Mouse (Mus musculus): ENCODE measurements around the gene Dmrt3. TPM values are rescaled to one million over a fixed set of nuclear protein-coding genes. Genes with fewer than 3 reads are reported as not detected.

Gene Dmrt3
- polyA plus RNA-seq, 1 experiment from 2014 or later, result 1.0 TPM

DNA sequence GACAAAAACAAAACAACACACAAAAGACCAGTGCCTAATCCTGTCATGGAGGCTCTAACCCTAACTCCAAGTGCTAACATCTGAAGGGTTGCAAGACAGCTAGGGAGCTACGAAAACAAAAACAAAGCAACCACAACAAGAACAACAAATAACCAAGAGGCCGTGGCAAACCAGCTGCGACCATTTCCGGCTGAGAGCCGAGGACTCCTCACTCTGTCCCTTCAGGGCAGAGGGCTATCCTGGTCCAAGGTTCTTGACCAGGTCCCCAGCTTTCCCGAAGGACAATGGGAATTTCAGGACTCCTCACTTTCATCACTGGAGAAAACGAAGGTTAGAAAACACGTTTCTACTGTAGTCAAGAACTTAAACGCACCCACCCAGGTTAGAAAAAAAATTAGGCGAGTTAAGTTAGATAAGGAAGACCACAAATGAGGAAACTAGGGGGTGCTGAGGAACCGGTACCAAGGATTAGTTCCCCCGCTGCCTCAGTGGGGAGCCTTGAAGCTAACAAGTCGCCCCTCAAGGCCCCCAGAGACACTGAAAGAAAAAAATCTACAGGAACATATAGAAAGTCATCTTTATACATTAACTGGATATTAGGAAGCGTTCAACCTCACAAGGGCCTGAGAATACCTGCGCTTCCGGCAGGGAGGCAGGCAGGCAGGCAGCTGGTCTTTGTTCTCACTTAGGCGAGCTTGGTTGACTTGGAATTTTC is 60.6 kb downstream of the Dmrt3 start:
- H3K27me3 ChIP-seq, result peaks cover 98% of the 10 kb centered on the region
- WGBS, result 2% methylated on average over 17 of the region's 17 CpGs
- no peak for ATAC-seq (ENCODE audit: low FRiP score, low read depth)
- H3K4me2 ChIP-seq (replicated peaks), result no peak overlapping the region
- H3K4me1 ChIP-seq, result peaks cover 24% of the 10 kb centered on the region
- no peak overlapping the region for H3K9ac ChIP-seq (replicated peaks)
- H3K9me3 ChIP-seq, result no peaks in the 10 kb centered on the region
- no peak overlapping the region for H3K4me3 ChIP-seq
- no peaks in the 10 kb centered on the region for H3K36me3 ChIP-seq
- no peak overlapping the region for H3K27ac ChIP-seq (replicated peaks)

DNA sequence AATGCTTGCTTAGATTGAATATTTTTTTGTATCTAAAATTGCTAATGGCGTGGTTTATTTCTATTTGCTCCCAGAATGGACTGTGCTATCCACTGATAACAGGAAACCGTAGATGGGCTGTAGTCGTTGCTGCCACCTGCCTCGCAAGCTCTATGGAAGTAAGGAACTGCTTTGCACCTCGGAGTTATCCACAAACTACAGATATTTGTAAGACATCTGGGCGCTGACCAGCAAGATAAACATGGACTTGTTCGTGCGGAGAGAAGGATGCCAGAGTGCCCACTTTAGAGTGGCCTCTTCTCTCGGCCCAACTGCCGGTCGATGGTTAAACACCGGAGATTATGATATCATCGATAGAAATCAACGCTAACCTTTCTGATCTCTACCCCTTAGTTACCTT is 61.6 kb downstream of the Dmrt3 start:
- Histone ChIP-seq H3K9ac (replicated peaks) (no peak overlapping the region), H3K27ac (replicated peaks) (no peak overlapping the region), H3K4me3 (peak overlapping the region; percentile 47), H3K27me3 (peaks cover 98% of the 10 kb centered on the region), H3K9me3 (no peaks in the 10 kb centered on the region), H3K4me1 (peaks cover 22% of the 10 kb centered on the region), H3K36me3 (no peaks in the 10 kb centered on the region), H3K4me2 (replicated peaks) (peak overlapping the region; percentile 81)
- ATAC-seq (ENCODE audit: low FRiP score, low read depth), result peak; percentile 7; the same call in 1 of the 2 replicates
- under 1% methylated on average over 14 of the region's 14 CpGs for WGBS

DNA sequence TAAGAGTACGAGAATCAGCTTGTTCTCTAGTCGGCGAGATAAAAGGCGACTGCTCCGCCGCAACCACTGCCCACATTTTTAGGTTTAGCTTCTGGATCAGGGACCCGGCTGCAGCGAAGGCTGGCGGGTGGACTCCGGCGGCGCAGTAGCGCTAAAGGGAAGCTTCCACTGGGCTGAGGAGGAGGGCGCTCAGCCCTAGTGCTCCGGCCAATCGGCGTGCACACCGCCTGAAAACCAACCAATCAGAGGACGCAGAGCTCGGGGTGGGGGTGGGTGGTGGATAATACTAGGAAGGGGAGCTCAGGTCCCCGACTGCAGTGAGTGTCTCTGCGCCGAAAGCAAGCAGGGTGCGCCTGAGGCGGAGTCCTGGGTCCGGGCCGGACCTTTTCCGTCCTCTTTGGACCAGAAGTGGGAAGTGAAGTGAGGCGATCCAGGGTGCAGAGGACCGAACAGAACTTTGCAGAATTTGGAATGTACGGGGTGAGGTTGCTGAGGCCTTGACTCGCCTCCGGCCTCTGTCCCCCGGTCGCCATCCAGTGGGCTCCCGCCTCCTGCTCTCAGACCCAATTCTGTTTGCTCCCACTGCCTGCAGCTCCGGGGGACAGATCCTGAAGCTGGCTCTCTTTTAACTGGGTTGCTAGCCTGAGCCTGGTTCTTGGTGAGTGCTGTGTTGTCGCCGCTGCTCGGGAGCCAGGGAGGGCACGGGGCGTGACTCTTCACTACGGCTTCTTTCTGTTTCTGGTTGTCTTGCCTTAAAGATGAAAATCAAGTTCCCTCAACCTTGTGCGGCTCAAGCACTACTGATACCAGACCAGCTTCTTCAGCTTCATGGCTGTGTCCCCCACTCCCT is 62.2 kb downstream of the Dmrt3 start, which contains the start of gene Dmrt2:
Gene Dmrt2 (plus strand): TSS at position 311 of the 850 bp plus-strand sequence.
- Histone ChIP-seq H3K27me3 (peaks cover 97% of the 10 kb centered on the region), H3K9me3 (no peaks in the 10 kb centered on the region), H3K9ac (replicated peaks) (0 out of 2 replicates have a peak within 1 kb of the TSS, but pooled peaks have one; percentile 34), H3K4me3 (peak within 1 kb of the TSS; percentile 47), H3K4me2 (replicated peaks) (peak within 1 kb of the TSS; percentile 81), H3K36me3 (no peaks in the 10 kb centered on the region), H3K27ac (replicated peaks) (no peak within 1 kb of the TSS), H3K4me1 (peaks cover 22% of the 10 kb centered on the region)
- WGBS, result under 1% methylated on average over 44 of the region's 44 CpGs
- ATAC-seq (ENCODE audit: low FRiP score, low read depth), result peak; percentile 100

Other genes starting within 250 kb of the Dmrt3 start
- 0.11 TPM in 1 of 2 replicates, not detected in the other for gene Dmrt1, start 104.7 kb upstream of the Dmrt3 start, polyA plus RNA-seq (2016; fragmentation: Nextera tagmentation; extraction: Ambion mirVana)
- 0.22 and 0.29 TPM in 2 replicates for gene Dmrt2, start 62.1 kb downstream of the Dmrt3 start, polyA plus RNA-seq (2016; fragmentation: Nextera tagmentation; extraction: Ambion mirVana)